Mouse (Mus musculus): ENCODE results near the gene Cela1. TPM values are rescaled to one million over a fixed set of nuclear protein-coding genes. Genes with fewer than 3 reads are reported as not detected.
A peak's percentile ranks its signal among the peaks of the same experiment; 100 is the strongest.

The Cela1 gene
- 1 to 10 TPM; 1.7 to 5.0 TPM for total RNA-seq (2021)

DNA sequence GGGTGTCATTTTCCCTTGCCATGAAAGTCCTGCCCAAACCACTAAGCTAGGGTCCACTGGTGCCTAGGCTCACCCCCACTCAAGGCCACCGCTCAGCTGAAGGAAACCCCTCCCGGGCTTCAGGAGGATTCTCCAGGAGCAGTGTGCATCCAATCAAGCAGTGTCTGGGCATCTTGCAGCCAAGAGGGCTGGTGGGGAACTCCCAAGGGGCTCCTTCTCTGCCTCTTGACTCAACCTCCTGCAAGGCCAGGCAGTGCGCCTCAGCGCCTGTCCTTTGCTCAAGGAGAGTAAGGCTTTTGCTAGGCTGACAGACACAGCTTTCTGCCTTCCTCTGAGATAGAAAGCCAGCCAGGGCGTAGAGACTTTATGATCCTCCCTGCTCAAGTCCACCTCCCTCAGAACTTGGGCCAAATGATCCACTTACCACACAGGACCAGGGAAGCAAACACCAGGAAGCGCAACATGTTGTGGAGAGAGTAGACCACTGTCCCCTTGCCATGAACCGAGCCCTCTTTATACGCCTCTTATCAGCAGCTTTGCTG lies at the start of gene Cela1:
Cela1 (minus strand) TSS at position 492 of the 542 bp plus-strand sequence.
- intact Hi-C loops (cut with DNase I): loop anchor here (10.0 kb wide), 1 partner anchor 193 kb away; the partner anchor contains the start of gene Csrnp2
- no peak for DNase-seq (ENCODE audit: low spot score in 2 of 2)

DNA sequence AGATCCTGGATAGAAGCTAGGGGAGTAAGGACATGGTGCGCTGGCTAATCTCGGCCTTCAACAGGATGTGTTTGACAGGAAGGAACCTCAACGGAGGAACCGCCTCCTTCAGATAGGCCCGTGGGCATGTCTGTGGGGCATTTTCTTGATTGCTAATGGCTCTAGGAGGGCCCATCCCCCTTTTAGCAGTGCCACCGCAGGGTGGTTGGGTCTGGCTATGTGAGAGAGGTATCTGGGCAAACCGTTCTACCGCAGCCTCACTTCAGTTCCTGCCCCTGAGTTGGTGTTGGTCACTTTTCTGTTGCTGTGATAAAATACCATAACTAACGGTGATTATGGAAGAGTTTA lies 48.2 kb upstream of the Cela1 start:
- intact Hi-C loops (cut with DNase I): no loop called here
- no peak for DNase-seq (ENCODE audit: low spot score in 2 of 2)

DNA sequence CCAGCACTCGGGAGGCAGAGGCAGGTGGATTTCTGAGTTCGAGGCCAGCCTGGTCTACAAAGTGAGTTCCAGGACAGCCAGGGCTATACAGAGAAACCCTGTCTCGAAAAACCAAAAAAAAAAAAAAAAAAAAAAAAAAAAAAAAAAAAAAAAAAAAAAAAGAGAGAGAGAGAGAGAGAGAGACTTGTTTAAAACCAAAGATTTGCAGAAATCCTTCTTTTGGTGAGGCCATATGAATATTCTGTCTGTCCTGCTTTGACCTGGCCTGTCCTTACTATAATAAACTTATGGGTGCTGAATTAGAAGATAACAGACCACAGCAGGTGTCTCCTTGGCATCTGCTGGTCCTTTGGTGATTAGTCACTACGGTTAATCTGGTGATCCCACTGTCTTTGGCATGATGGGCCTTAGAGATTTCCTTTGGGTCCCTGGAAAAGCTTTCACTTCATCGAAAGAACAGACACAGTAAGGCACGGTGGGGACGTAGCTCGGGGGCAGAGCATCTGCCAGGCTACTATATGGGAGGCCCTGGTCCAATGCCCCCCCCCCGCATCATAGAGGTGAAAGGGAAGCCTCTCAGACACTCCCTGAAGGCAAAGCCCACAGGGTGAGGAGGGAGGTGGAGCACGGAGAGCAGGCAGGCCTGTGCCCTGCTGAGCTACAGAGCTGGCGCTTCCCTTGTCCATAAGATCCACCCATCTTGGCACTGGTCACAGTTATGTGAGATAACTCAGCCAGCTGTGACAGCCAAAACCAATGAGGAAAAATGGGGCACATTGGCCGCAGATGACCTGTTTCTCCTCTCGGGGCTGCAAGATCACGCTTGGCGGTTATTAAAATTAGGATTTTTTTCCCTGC lies 47.6 kb upstream of the Cela1 start:
- DNase-seq (ENCODE audit: low spot score in 2 of 2): no peak
- intact Hi-C loops (cut with DNase I): no loop called here

DNA sequence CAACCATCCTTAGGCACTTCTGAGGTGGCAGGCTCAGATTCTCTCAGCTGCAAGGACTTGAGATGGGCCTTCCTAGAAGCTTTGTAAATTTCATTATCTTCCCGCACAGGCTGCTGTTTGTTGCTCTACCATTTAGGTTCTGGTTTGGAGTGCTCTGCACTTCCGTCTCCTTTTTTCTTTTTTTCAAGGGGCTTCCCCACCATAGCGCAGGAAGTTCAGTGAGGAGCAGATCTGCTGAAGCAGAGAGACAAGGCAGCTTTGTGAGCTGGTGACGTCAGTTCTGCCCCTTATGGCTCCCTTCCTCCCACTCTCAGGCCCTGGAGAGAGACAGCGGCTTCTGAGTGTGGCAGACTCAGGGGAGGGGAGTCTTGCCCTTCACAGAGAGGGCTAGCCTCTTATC lies 44.9 kb upstream of the Cela1 start:
- intact Hi-C loops (cut with DNase I): no loop called here

DNA sequence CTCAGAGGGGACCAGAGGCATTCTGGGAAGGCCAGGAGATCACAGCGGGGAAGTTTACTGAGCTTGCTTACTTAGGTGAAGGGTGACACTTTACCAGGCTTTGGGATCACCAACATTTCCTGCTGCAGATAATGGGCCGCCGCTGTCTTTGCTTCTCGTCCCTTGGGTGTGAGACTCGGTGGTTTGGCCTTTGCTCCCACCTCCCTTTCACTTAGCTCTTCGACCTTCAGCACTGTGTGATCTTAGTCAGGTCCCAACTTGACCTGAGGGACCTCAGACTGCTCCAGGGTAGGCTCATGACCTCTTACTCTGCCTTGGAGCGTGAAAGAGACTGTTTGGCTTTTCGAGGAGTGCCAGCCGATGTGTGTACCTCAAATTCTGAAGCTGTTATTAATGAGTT lies 43.4 kb upstream of the Cela1 start:
- DNase-seq (ENCODE audit: low spot score in 2 of 2): no peak
- intact Hi-C loops (cut with DNase I): no loop called here

More for the DNA sequence above, 44.9 kb upstream of the Cela1 start:
- peak in 1 of 2 experiments; percentile 21 for DNase-seq (ENCODE audit: low spot score in 2 of 2)

DNA sequence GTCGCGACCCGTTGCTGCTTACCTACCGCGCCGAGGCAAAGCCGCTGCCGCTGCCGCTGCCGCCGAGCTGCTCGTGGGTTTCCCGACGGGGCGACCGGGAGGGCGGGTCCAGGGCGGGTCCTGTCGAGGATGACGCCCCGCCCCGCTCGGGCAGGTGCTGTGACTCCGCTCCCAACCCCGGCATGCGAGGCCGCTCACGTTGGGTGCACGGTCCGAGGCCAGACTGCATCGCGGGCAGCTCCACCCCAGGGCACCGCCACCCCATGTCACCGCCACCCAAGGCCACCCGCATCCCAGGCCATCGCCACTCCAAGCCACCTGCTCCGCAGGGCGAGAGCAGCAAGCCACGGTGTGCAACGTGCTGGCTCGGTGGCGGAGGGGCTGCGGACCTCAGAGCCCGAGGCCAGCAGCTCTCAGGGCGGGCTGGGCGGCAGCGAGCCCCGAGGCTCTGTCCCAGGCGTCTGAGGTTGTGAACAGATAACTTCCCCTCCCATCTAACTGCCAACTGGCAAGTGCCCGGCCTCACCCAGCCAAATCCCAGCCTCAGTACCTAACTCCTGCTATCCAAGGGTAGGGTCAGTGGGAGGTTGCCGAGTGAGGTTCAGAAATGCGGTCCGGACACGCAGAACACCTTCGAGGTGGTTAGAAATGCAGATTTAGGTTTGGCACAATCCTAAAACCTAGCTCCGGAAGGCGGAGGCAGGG lies 41.7 kb upstream of the Cela1 start, which contains the start of gene Galnt6:
Galnt6 (minus strand) TSS at position 96 of the 705 bp plus-strand sequence.
- DNase-seq (ENCODE audit: low spot score in 2 of 2): no peak
- intact Hi-C loops (cut with DNase I): no loop called here

DNA sequence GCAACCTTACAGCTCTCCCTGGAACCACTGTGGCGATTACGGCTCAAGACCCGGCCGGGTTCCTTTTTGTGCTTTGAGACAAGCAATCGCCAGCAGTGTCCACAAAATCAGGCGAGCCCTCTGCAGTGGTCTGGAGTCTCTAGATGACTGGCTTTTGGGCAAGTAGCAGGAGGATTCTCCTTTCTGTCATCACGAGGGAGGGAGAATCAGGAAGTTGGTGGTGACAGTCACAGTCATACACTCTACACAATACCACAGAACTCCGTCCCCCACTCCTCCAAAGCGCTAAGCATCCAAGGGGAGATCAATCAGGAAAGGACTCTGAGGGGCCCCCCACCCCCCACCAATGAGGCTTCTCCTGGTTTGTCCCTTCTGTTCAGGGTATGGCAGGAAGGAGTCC lies 40.9 kb upstream of the Cela1 start:
- intact Hi-C loops (cut with DNase I): no loop called here
- DNase-seq (ENCODE audit: low spot score in 2 of 2): no peak

DNA sequence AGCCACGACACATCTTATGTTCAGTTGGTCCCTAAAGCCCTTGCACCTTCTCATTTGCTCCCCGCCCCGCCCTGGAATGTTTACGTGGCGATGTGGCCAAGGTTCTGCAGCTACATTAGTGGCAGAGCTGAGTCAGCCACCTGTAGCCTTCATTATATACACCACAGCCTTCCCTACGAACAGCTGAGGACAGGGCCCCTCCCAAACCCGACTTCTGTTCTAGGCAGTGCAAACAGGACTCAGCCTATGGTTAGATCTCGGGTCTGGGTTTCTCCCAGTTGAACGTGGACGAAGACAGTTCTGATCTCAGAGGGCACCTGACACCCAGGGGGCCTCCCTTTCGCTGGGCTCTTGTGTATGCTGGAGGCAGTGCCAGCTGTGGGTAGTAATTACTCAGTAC lies 40.1 kb upstream of the Cela1 start:
- no peak for DNase-seq (ENCODE audit: low spot score in 2 of 2)
- intact Hi-C loops (cut with DNase I): no loop called here

DNA sequence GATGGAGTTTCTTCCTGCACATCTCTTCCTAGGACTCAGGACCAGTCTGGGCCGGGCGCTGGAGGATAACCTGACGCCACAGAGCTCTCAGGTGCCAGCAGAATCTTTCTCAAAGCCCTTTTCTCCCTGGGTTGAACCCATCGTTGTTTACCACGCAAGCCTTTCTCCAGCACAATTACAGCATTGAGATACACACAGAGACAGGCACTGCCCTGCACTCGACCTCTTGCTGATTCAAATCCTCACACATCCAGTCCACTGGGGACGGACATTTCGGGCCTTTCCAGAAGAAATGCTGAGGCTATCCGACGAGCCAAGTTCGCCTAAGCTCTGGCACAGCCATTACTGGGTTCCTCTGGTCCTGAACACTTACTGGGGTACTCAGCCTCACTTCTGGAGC lies 39.0 kb upstream of the Cela1 start:
- DNase-seq (ENCODE audit: low spot score in 2 of 2): no peak
- intact Hi-C loops (cut with DNase I): no loop called here

DNA sequence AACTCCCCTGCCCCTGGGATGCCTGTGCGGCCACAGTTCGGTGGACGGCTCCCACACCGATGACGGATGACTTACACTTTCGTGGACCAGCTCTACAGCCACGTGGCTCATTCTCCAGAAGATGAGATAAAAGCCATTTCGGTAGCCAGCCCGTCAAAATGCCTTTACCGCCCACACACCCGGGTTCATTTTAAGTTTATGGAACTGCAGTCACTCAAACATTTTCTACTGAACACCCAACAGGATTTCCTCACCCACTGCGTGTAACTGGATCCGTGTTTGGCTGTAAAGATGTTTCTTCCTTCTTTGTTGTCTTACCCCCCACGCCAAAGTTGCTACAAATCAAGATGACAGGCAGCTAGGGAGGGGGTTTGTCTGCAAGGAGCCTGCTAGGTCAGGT lies 35.8 kb upstream of the Cela1 start:
- intact Hi-C loops (cut with DNase I): no loop called here

DNA sequence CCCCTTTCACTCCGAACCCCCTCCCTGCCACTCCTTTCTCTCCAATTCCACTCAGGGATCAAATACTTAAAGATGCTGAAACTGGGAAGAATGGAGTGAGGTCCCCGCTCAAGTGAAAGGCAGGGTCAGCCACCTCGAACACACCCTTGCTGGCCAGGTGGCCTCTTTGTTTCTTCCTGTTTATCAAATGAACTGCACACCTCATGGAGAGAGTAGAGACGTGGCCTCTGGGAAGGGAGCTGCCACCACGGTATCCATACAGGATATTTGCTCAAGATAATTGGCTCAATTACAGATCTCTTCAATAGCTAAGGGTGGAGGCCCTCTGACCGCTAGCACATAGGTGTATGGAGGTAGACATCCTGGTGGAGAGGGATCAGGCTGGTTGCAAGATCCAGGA lies 34.8 kb upstream of the Cela1 start:
- intact Hi-C loops (cut with DNase I): no loop called here
- DNase-seq (ENCODE audit: low spot score in 2 of 2): no peak

More for the DNA sequence above, 35.8 kb upstream of the Cela1 start:
- peak in 1 of 2 experiments; percentile 17 for DNase-seq (ENCODE audit: low spot score in 2 of 2)

DNA sequence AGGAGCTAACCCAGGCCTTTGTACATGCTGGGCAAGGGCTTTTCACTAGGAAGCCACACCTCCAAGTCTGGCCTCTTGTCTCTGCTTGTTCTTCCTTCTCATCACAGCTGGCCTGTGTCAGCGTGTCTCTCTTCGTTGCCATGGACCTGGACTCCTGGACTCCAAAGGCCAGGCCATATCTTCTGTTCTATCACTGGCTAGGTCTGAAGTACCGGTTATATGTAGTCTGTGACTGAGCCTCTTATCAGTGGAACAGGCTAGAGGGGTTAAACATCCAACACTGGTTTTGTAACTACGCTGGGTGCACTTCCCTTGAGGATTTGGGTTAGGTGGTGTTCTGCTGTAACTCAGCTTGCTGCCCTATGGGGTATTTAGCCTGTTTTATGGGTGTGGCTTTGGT lies 34.3 kb upstream of the Cela1 start:
- intact Hi-C loops (cut with DNase I): no loop called here
- DNase-seq (ENCODE audit: low spot score in 2 of 2): no peak

DNA sequence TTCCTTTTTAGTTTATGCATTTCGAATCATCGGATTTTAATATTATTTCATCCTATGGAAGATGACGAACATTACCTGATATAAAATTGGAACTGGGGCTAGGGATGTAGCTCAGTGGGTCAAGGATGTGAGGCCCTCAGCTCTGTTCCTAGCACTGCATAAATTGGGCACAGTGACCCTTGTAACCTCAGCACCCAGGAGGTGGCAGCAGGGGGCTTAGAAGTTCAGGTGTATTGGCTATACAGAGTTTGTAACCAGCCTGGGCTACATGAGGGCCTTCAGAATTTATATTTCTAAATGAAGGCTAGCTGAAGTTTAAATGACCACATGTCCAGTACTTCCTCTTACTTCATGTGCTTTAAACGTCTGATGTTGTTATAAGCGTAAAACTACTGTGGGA lies 33.7 kb upstream of the Cela1 start:
- intact Hi-C loops (cut with DNase I): no loop called here
- no peak for DNase-seq (ENCODE audit: low spot score in 2 of 2)

DNA sequence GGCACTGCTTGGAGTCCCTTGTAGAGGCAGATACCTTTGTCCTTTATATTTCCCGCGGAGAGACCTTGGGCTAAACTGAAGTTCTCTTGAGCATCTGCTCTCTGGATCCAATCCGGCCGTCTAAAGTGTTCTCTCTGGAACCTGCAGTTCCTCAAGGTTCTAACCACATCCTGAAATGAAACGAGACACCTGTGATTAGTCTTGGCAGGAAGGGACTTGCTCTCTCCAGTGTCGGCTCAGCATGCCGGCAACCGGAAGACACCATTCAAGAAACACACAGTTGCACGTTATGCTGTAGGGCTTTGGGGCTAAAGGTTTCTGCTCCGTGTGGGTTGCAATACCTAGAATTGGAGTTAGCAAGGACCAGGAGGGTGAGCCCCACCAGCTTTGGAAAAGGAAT lies 32.3 kb upstream of the Cela1 start:
- no peak for DNase-seq (ENCODE audit: low spot score in 2 of 2)
- intact Hi-C loops (cut with DNase I): no loop called here

DNA sequence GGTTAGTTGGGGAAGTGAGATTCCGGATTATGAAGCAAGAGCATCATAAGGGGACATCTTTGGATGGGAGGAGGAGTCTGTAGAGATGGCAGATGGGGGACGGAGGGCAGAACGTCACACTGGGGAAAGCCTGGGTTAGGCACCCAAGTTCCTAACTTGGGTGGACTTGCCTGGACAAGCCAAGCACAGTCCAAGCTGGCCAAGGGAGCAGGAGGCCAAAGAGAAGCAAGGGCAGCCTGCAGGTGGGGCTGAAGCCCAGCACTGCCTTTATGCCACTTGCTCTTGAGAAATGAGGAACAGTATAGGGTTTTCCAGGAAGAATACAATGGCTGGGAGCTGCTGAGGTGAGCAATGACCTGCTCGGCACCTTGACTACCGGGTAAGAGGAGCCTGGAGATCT lies 31.5 kb upstream of the Cela1 start:
- DNase-seq (ENCODE audit: low spot score in 2 of 2): no peak
- intact Hi-C loops (cut with DNase I): no loop called here

DNA sequence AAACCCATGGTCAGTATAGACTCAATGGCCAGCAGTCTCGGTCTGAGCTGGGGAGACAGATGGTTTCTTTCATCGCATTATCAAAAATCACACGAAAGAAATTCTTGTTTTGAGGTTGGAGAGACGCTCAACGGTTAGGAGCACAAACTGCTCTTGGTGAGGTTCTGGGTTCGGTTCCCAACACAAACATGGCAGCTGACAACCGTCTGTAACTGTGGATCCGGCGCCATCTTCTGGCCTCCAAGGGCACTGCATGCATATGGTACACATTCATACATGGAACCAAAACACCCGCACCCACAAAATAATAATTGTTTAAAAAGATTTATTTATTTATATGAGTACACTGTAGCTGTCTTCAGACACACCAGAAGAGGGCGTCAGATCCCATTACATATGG lies 30.9 kb upstream of the Cela1 start:
- intact Hi-C loops (cut with DNase I): no loop called here

DNA sequence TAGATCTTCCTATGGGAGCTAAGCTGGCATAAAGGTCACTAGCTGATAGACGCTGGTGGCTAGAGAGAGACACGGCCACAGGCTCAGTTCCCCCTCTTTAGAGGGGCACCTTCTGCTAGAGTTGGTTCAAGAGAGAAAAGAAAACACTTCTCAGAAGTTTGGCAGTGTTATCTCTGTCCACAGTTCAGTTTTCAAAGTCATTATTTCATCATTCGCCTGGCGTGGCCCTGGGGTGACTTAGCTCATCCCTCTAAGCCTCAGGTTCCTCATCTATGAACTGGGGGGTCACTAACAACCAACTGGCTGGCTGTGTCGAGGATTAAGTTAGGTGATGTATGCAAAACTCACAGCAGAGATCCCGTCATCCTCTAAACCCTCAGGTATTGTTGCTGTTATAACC lies 30.2 kb upstream of the Cela1 start:
- no peak for DNase-seq (ENCODE audit: low spot score in 2 of 2)
- intact Hi-C loops (cut with DNase I): no loop called here

More for the DNA sequence above, 30.9 kb upstream of the Cela1 start:
- no peak for DNase-seq (ENCODE audit: low spot score in 2 of 2)

DNA sequence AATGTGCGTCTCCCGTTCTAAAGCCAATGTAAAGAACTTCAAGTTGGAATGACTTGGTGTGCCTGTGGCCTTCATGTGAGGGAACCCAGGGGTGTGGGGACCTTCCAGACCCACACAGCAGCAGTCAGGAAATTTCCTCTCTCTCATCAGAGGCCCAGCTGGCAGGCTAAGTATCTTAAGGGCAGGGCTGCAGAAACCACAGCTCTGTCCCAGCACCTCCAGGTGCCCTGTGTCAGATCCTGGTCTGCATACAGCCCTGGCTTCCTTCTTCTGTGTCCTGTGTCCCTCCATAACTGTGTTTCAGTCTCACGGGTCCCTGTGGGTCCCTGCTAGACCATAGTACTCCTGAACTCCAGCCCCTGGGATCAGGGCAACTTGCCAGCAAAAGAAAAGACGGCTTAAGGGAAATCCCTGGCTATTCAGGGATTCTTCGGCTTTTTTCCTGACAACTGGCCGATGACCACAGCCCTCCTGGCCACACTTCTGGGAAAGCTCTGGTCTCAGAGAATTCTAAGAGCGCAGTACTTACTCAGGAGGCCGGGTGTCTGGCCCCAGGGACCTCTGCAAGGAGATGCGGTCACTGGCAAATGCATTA lies 27.8 kb upstream of the Cela1 start:
- DNase-seq (ENCODE audit: low spot score in 2 of 2): no peak
- intact Hi-C loops (cut with DNase I): no loop called here

DNA sequence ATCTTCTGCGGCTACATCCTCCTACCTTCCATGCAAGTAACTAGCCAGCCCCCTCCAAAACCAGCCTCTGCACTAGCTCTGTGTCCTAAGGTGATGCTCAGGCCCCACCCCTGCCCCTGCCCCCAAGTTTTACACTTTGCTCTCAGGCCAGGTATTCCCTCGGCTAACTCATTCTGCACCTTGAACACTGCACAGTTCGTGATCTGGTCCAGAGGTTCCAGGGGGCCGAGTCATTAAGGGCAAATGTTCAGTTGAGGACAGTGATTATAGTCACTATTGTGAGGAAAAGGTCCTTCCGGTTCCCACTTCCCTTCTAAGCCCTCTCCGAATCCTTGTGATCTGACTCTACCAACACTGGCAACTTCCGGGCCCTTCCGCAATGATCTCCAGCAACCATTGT lies 26.7 kb upstream of the Cela1 start:
- DNase-seq (ENCODE audit: low spot score in 2 of 2): no peak
- intact Hi-C loops (cut with DNase I): no loop called here

DNA sequence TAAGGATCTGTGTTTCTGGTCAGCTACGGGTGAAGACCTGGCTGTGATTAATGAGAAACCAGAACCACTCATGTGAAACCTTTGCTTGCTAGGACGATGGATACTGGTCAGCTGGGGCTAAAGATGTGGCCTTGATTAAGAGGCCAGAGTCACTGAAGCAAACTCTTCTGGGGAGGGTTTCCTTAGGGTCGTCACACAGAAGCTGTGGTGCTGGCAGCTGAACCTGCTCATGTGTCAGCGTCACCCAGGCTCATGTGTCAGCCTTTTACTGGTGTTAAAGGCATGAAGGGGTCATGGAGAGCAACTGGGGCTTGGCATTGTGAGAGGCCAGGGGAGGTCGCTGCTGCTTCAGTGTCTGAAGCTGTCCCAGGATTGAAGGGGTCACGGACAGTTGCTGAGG lies 23.1 kb upstream of the Cela1 start:
- DNase-seq (ENCODE audit: low spot score in 2 of 2): no peak
- intact Hi-C loops (cut with DNase I): no loop called here

All from left cerebral cortex, postnatal 25 days (tissue).